Mouse (Mus musculus) left cerebral cortex, adult 8-10 months (tissue): ENCODE measurements around the gene Timp4. TPM values are rescaled to one million over a fixed set of nuclear protein-coding genes. Genes with fewer than 3 reads are reported as not detected.

Experiments used
- DNase-seq, 2 experiments: peaks; one replicate each; pipeline ENCODE4 v3.0.0; 2022; ENCODE audit warnings: low spot score in 2 of 2
- total RNA-seq, 4 experiments: library from RNA; stranded (reverse); gene quantifications; 2 replicates each; pipeline ENCODE4 v1.2.4; 2022

The Timp4 gene
- total RNA-seq, 4 experiments from 2014 or later, result 15.5 to 20.9 (median 18.1) TPM

DNA sequence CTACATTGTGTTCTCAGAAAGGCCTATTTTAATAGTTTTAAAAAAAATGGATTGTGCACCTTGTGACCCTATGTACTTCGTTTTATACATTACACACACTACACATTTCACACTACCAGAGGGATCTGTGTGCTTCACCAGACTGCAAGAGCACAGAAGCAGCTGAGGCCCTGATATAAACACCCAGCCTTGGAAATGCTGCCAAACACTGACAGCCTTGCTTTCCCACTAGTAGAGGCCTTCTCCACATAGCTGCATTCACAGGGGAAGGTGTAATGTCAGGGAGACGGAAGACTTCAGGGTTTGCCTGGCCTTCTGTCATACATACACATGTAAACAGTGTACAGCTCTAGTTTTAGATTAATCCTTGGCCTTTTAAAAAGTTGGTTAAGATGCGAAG lies 3.2 kb upstream of the Timp4 start:
- DNase-seq, result no peak

- DNase-seq, result no peak
These were observed 447 bp downstream of the Timp4 start for GRCm38 (mm10) chr6:115251531-115251985.

GRCm38 (mm10) chr6:115245500-115246058 lies 6.4 kb downstream of the Timp4 start:
- DNase-seq, result no peak

GRCm38 (mm10) chr6:115244222-115244621 lies 7.8 kb downstream of the Timp4 start:
- DNase-seq, result no peak

DNA sequence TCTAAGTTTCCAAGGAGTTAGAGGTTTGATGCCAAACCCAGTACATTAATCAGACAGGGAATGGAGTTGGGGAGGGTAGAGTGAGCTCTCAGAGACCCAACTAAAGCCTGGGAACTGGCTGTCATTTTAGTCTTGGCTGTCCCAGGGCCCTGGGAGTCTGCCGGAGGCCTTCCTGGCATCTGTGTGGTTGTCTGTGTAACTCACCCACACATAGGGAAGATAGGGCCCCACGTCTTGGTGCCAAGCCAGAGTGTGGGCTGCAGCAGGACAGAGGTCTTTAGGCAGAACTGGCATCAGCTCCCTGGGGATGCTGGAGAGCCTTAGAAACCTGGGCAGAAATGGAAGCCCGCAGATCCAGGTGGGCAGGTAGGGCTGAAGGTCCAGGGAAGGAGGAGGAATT lies 10.1 kb downstream of the Timp4 start:
- no peak for DNase-seq

- DNase-seq, result no peak
These were observed 10.8 kb downstream of the Timp4 start for GRCm38 (mm10) chr6:115241131-115241699.

DNA sequence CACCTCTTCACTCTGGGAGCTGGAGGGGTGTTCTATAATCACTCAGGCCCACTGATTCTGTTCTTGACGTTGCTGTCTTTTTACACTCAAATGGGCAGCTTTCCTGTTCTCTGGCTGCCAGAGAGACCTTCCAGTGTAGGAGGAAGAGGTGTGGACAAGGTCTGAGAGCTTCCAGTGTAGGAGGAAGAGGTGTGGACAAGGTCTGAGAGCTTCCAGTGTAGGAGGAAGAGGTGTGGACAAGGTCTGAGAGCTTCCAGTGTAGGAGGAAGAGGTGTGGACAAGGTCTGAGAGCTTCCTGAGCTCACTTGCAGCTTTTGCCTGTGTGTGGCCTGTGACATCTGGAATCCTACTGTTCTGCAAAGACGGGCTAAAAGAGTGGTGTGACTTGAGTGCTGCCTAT lies 11.6 kb downstream of the Timp4 start:
- DNase-seq, result peak in 1 of 2 experiments; percentile 2

GRCm38 (mm10) chr6:115239335-115239734 lies 12.7 kb downstream of the Timp4 start:
- DNase-seq, result peak in 1 of 2 experiments; percentile 36

- no peak for DNase-seq
These were observed 13.7 kb downstream of the Timp4 start for GRCm38 (mm10) chr6:115238031-115239027.

DNA sequence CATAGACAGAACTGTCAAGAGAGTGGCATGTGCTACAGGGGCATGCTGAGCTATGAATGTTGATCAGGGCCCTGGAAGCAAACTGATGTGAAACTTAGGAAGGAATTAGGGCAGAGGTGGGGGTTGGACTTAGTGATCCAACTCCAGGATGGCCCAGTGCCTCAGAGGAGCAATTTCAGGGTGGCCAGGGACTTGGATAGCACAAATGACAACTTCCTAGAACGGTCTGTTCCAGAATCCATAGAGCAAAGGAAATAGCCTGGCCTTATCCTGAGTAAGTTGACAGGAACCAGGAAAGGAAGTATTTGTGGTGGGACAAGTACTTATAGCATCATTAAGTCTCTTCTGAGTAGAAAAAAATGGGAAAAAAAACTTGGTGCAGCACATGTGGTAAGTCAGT lies 19.4 kb downstream of the Timp4 start:
- DNase-seq, result no peak

DNA sequence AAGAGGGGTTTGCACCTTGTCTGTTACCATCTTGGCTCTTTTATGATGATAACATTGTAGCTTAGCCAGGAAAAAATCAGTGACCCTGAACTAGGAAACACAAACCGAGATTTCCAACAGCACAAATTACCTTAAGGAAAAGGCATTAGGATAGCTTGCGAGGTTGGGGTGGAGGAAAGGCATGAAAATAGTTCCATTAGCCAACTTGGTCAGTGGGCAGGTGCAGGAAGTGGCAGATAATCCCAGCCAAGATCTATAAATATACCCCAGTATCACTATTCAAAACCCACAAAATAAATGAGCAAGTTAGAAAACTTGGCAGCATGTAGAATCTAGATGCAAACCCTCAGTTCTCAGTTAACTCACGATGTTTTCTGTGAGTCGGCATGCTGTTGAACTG lies 20.2 kb downstream of the Timp4 start:
- DNase-seq, result no peak

DNA sequence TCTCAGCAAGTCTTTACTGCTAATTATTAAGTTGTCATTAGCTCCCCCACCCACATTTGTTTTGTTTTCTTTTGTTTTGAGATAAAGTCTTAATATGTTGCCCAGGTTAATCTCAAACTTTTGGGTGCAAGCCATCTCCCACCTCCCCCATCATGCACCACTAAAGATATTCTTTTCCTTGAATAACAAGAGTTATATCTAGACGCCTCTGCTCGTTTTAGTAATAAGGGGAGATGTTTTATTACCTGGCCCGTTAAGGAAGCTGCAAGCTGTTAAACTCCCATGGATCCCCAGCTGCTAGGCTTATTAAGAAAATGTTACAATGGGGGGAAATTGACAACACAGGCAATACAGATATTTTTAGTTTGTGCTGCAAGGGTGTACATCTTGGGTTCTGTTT lies 21.4 kb downstream of the Timp4 start:
- DNase-seq, result no peak

DNA sequence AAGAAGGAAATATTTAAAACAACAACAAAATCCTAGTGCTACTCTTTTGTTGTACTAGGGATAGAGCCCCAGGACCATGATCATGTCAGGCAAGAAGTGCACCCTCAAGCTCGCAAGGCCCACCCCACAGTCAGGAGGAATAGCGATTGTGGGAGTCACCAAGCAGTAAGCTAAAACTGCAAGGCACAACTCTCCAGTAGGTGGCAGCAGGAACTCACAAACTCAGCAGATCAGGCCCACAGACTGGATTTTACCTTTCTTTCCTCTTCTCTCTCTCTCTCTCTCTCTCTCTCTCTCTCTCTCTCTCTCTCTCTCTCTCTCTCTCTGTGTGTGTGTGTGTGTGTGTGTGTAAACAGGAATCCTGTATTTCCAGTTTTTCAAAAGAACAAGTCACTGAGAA lies 24.5 kb downstream of the Timp4 start:
- DNase-seq, result peak; percentile 43 to 52

DNA sequence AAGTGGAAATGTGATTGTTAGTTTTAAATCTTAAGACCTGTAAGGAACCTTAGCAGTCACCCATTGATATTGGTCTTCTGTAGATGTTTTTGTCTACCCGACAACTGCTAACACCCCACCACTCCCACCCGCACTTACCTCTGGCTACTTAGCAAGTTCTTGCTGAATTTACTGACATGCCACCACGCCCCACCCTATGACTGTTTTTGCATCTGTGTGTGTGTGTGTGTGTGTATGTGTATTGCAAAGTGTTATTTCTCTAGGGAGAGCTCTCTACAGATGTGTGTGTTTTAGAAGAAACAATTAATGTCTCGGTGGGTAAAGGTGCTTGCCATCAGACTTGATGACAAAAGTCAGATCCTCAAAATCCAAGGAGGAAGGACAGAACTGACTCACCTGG lies 25.0 kb downstream of the Timp4 start, which contains the start of gene Gm17482:
Gene Gm17482 (plus strand): TSS at position 301 of the 400 bp plus-strand sequence.
- no peak for DNase-seq

- DNase-seq, result no peak
These were observed 26.5 kb downstream of the Timp4 start for GRCm38 (mm10) chr6:115225519-115225918.

DNA sequence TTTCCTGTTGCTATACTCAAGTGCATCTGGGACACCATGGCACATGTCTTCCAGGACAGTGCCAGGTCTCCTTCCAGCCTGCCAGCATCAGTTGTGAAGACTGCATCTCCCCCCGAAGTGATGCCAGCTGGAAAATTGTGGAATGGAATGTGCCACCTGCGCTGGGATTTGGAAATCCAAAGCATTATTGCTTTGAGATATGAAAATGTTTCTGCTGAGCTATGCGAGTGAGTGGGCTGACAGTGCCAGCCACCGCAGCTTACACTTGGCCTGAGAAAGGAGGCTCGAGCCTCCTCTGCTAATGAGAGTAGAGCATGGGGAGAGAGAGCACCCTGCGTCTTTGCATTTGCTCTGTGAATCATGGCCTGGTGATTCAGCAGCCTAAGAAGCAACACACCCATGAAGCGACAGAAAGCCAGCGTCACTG lies 30.8 kb downstream of the Timp4 start:
- peak in 1 of 2 experiments; percentile 80 for DNase-seq

DNA sequence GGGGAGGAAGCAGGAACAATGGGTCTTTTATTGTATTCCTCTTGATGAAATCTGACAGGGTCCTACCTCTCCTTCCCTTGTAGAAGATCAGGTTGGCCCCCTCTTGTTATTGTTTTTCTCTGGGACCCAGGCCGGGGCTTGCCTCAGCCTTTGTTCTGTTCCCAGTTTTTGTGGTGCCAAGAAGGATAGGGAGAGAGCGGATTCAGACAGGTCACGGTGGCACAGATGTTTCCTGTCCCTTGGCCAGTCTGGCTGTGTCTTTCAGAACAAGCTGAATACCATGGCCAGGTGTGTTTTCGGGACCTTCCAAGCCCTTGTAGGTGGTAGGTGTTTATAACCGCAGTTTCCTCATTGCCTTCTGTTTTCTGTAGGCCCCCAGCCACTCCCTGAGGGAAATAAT lies 38.9 kb downstream of the Timp4 start:
- DNase-seq, result no peak

DNA sequence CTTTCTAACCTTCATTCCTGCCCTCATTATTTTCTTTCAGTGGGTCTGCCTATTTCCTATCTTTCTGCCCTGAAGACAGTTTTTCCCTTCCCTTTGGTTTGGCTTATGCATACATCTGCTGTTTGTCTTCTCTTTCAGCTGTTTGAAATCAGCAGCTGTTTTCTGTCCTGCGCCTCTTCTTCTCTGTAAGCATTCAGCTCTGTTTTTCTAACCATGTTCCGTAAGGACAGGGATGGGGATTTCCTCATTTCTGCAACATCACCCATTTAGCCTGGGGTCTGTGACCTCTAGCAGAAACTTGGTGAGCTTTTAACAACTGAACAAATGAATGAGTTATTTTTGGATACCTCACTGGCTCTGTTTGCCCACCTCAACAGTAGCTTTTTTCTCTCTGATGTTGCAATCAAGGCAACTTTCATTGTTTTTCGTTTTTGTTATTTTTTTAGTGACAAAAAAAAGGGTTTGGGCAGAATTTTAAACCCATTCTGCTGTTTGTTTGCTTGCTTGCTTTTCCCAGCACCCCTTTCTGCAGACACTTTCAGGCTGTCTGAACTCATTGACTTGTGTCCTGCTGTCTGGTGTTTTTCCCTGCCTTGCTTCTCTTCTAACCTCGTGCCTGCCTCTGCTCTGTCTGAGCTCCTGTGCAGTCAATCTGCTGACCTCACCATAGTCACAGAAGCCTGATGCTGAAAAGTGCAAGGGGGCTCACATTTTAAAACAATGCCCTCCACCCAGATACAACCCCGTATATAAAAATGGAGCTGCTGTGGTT lies 39.7 kb downstream of the Timp4 start:
- no peak for DNase-seq

DNA sequence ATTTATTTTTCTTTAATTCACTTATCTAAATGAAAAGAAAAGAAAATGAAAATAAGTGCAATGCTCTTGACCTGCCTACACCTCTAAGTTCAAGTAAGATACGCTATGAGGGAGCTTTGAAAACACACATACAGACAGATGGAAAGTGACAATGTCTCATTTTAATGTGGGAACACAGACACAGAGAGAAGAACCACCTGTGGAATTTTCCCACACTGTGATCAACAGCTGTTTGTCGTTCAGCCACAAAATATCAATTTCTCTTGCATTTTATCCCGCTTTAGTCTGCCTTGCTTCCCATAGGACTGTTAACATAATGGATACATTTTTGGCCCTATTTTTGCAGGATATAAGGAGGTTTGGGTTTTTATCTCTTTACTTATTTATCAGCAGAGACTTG lies 41.2 kb downstream of the Timp4 start:
- no peak for DNase-seq

DNA sequence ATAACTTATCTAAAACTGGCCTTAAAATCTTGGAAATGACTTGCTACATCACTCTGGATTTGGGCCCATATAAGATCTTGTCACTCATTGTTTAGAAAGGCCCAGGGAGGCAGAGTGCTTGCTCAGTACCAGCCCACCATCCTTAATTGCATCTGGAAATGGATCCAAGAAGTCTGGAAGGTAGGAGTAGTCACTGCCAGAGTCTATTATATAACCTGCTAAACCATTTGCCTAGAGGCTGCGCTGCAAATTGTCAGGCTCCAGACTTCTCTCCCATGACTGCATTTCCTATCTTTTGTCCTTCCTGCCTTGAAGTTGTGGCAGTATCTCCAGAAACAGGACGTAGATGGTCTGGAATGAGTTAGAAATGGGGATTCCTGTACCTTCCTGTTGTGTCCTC lies 41.8 kb downstream of the Timp4 start:
- DNase-seq, result peak in 1 of 2 experiments; percentile 46

GRCm38 (mm10) chr6:115203029-115203428 lies 49.0 kb downstream of the Timp4 start:
- DNase-seq, result no peak
